In the genomic region with DNA sequence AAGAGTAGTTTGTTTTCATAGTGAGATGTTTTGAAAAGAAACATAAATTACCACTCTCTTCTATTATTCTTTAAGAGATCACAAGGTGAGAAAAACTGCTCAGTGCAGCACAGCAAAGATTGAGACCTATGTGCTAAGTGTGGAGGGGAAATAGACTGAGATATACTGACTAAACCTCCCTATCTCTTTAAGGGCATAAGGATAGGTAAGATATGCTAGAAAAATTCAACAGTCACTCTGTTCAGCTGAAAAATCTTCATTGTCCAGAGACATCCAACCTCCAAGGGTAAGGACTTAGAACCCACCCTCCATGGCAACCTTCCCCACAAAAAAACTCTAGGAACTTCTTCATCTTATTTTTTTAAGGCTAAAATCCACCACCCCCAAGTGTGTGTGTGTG, we compare ENCODE assay signal across 39 mouse cellular contexts. TPM values are rescaled to one million over a fixed set of nuclear protein-coding genes. Genes with fewer than 3 reads are reported as not detected.
"Had no signal": no experiment of that assay in that cellular context is flagged by ENCODE, and none has a peak within 500 bp of the region (broad histone marks: within the 10 kb centered on the region; RNA-seq: fewer than 3 reads in every experiment).

No protein-coding gene starts in this region.

- H3K4me3 ChIP-seq: limb, embryonic 10.5 days; limb, embryonic 12.5 days; limb, embryonic 13.5 days; limb, embryonic 15.5 days; liver, embryonic 12.5 days; liver, embryonic 13.5 days; liver, embryonic 15.5 days; lung, embryonic 15.5 days; megakaryocyte, embryonic 14.5 days; midbrain, embryonic 10.5 days; midbrain, embryonic 12.5 days; midbrain, embryonic 13.5 days; midbrain, embryonic 15.5 days; myocyte; neural tube, embryonic 12.5 days had no signal

- ATAC-seq: liver, embryonic 12.5 days; liver, postnatal 0 days; lung, postnatal 0 days; midbrain, embryonic 13.5 days; midbrain, embryonic 15.5 days; midbrain, embryonic 16.5 days had no signal

- H3K4me1 ChIP-seq: limb, embryonic 10.5 days; limb, embryonic 12.5 days; limb, embryonic 13.5 days; limb, embryonic 15.5 days; liver, embryonic 12.5 days; liver, embryonic 13.5 days; liver, embryonic 15.5 days; lung, embryonic 15.5 days; megakaryocyte, embryonic 14.5 days; midbrain, embryonic 10.5 days; midbrain, embryonic 12.5 days; midbrain, embryonic 13.5 days; midbrain, embryonic 15.5 days; neural tube, embryonic 12.5 days had no signal

- H3K36me3 ChIP-seq: limb, embryonic 10.5 days; limb, embryonic 12.5 days; limb, embryonic 13.5 days; limb, embryonic 15.5 days; liver, embryonic 12.5 days; liver, embryonic 13.5 days; liver, embryonic 15.5 days; lung, embryonic 15.5 days; midbrain, embryonic 10.5 days; midbrain, embryonic 12.5 days; midbrain, embryonic 13.5 days; midbrain, embryonic 15.5 days; neural tube, embryonic 12.5 days had no signal

- H3K9ac ChIP-seq: limb, embryonic 12.5 days; limb, embryonic 13.5 days; limb, embryonic 15.5 days; liver, embryonic 12.5 days; liver, embryonic 13.5 days; liver, embryonic 14.5 days; liver, embryonic 15.5 days; liver, postnatal 0 days; lung, embryonic 14.5 days; lung, embryonic 15.5 days; midbrain, embryonic 12.5 days; midbrain, embryonic 13.5 days; midbrain, embryonic 15.5 days; neural tube, embryonic 12.5 days had no signal

- H3K27ac ChIP-seq: limb, embryonic 10.5 days; limb, embryonic 12.5 days; limb, embryonic 13.5 days; limb, embryonic 15.5 days; liver, embryonic 12.5 days; liver, embryonic 13.5 days; liver, embryonic 14.5 days; liver, embryonic 15.5 days; lung, embryonic 15.5 days; macrophage; midbrain, embryonic 10.5 days; midbrain, embryonic 12.5 days; midbrain, embryonic 13.5 days; midbrain, embryonic 15.5 days; neural tube, embryonic 12.5 days had no signal

- H3K27me3 ChIP-seq: limb, embryonic 12.5 days; limb, embryonic 13.5 days; limb, embryonic 15.5 days; liver, embryonic 12.5 days; liver, embryonic 13.5 days; liver, embryonic 15.5 days; lung, embryonic 15.5 days; megakaryocyte, embryonic 14.5 days; midbrain, embryonic 12.5 days; midbrain, embryonic 13.5 days; midbrain, embryonic 15.5 days; neural tube, embryonic 12.5 days had no signal

- DNase-seq: left cerebral cortex, postnatal 4 days; liver; liver, embryonic 13.5 days; liver, postnatal 0 days; lung, adult 18-20 months; lung, adult 2 months; lung, embryonic 14.5 days; lung, postnatal 10 days; lung, postnatal 14 days; lung, postnatal 36 days; lung, postnatal 4 days; midbrain, embryonic 14.5 days had no signal

- H3K4me2 ChIP-seq: limb, embryonic 12.5 days; limb, embryonic 13.5 days; limb, embryonic 15.5 days; liver, embryonic 11.5 days; liver, embryonic 12.5 days; liver, embryonic 13.5 days; liver, embryonic 15.5 days; lung, embryonic 14.5 days; lung, embryonic 15.5 days; midbrain, embryonic 11.5 days; midbrain, embryonic 12.5 days; midbrain, embryonic 13.5 days; midbrain, embryonic 15.5 days; neural tube, embryonic 12.5 days had no signal

- H3K9me3 ChIP-seq: limb, embryonic 10.5 days; limb, embryonic 12.5 days; limb, embryonic 13.5 days; limb, embryonic 15.5 days; liver, embryonic 12.5 days; liver, embryonic 13.5 days; liver, embryonic 15.5 days; lung, embryonic 15.5 days; megakaryocyte, embryonic 14.5 days; midbrain, embryonic 10.5 days; midbrain, embryonic 12.5 days; midbrain, embryonic 13.5 days; midbrain, embryonic 15.5 days; neural tube, embryonic 12.5 days had no signal

RNA-seq across cellular contexts. Expression of gene Vmn2r84, which starts 29.4 kb away (rescaled TPM):
- total RNA-seq: liver, adult 2 months; megakaryocyte, adult 5-6 weeks; monocyte, adult 5-6 weeks had no signal
- polyA plus RNA-seq: limb, embryonic 10.5 days; limb, embryonic 11.5 days; limb, embryonic 12.5 days; limb, embryonic 13.5 days; limb, embryonic 15.5 days; liver, adult 2 months; liver, embryonic 11.5 days; liver, embryonic 15.5 days; lung, adult 2 months; lung, embryonic 14.5 days; lung, embryonic 15.5 days; lung, embryonic 16.5 days; lung, postnatal 0 days; macrophage; midbrain, embryonic 10.5 days; midbrain, embryonic 11.5 days; midbrain, embryonic 12.5 days; midbrain, embryonic 13.5 days; midbrain, embryonic 14.5 days; midbrain, postnatal 0 days; myocyte; neural tube, embryonic 11.5 days; neural tube, embryonic 12.5 days had no signal

RNA-seq across cellular contexts. Expression of gene Tespa1, which starts 42.1 kb away (rescaled TPM):
- total RNA-seq: midbrain, postnatal 0 days had no signal
- polyA plus RNA-seq: limb, embryonic 10.5 days; midbrain, embryonic 10.5 days; midbrain, embryonic 12.5 days; midbrain, embryonic 13.5 days; midbrain, embryonic 16.5 days; midbrain, postnatal 0 days; myocyte had no signal
